Mouse (Mus musculus): ENCODE data around the gene Tmem120a.

Tmem120a gene

DNA sequence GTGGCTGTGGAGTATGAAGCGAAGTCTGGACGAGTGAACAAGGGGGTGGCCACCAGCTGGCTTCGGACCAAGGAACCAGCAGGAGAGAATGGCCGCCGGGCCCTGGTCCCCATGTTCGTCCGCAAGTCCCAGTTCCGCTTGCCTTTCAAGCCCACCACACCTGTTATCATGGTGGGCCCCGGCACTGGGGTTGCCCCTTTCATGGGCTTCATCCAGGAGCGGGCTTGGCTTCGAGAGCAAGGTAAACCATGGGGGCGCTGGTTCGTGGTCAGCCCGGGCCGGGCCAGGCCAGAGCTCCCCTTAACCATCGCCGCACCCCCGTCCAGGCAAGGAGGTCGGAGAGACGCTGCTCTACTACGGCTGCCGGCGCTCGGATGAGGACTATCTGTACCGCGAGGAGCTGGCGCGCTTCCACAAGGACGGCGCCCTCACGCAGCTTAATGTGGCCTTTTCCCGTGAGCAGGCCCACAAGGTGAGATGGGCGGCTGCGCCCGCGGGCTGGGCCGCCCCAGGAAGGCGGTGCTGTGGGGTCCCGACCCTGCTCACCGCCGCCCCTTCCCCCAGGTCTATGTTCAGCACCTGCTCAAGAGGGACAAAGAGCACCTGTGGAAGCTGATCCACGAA is 10.1 kb downstream of the Tmem120a start:
- in situ Hi-C loops (cut with MboI, MseI): no loop called here

DNA sequence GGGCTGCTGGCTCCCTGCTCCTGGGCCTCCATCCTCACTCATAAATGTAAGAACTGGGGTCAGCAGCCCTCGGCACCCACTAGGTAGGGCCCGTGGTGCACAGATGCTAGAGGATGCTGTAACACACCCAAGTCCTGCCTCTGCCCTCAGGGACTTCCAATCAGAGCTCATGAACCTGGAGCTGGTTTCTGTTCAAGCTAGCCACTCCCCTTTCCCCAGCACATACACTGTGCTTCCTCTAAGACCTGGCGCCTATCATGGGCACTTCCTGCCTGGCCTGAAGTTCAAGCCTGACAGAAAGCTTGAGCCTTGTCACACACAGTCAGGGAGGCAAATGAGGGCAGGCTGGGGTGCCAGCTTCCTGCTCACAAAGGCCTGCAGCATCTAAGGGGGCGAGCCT is 11.2 kb downstream of the Tmem120a start:
- in situ Hi-C loops (cut with MboI, MseI): no loop called here

DNA sequence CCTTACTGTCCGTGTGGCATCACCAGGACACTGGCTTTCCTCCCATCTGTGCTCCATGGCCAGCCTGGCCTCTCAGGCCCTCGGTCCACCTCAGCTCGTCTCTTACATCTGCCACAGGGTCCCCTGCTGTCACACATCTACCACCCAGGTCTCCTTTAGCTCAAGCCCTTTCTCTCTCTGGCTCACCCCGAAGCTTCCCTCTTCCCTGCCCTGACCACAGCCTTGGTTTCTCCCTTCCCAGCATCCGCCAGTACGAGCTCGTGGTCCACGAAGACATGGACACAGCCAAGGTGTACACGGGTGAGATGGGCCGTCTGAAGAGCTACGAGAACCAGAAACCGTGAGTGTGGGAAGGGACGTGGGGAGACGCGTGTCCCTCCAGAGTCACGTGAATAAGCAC is 12.9 kb downstream of the Tmem120a start:
- in situ Hi-C loops (cut with MboI, MseI): no loop called here

GRCm38 (mm10) chr5:135730916-135731315 is 13.3 kb downstream of the Tmem120a start:
- in situ Hi-C loops (cut with MboI, MseI): no loop called here

DNA sequence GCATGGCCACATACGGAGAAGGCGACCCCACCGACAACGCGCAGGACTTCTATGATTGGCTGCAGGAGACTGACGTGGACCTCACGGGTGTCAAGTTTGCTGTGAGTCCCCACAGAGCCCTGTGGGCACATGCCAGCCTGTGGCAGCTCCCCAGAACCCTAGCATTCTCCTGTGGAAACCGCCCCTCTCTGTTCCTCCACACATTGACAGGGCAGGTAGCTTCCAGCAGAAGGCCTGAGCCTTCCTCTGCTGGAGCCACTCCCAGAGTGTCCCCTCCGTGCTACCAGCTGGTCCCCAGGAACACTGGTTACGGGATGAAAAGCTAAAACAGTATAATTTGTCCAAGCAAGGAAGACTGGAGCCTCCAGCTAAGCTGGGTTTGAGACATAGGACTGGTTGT is 14.0 kb downstream of the Tmem120a start:
- in situ Hi-C loops (cut with MboI, MseI): no loop called here

DNA sequence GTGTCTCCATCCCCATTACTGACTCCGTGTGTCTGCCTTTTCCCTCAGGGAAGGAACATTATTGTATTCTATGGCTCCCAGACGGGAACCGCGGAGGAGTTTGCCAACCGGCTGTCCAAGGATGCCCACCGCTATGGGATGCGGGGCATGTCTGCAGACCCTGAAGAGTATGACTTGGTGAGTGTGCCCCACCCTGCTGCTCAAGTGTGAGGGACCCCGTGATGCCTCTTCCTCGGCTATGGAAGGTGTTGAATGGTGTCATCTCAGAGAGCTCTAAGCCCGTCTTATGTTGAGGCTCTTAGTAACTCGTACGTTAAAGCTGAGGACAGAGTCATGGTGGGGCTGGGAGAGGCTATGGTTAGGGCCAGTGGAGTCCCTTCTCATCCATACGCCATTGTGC is 14.9 kb downstream of the Tmem120a start:
- in situ Hi-C loops (cut with MboI, MseI): no loop called here

- in situ Hi-C loops (cut with MboI, MseI): no loop called here
Measured at GRCm38 (mm10) chr5:135728361-135728760, 15.9 kb downstream of the Tmem120a start.

GRCm38 (mm10) chr5:135727871-135728270 is 16.4 kb downstream of the Tmem120a start:
- in situ Hi-C loops (cut with MboI, MseI): no loop called here

DNA sequence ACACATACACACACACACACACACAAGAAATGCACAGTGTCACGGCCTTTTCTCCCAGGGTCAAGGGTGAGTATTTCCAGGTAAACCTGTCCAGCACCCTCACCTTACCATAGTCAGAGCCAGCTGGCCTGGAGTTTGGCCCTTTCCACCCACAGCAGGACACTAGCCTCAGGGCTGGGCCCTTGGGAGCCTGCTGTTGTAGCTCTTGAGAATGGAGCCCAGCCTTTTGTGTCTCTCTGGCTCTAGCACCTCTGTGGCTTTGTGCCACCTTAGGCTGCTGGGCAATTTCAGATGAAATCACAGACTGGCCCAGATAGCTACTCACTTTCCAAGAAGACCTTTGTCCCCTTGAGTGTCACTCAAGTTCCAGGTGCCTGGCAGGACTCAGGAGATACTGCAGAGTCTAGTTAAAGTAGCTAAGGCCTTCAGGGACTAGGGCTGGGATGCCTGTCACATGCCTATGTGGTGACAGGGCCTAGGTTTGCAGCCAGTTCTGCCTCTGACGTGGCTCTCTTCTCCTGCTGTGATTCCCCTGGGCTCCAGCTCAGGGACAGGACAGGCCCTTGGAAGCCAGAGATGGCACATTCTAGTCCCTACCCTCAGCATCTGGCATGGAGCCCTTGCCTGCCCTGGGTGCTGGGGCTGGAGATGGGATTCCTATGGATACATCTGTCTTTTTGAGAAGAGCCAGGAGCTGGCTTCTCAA is 17.5 kb downstream of the Tmem120a start:
- in situ Hi-C loops (cut with MboI, MseI): no loop called here

- in situ Hi-C loops (cut with MboI, MseI): no loop called here
Measured at GRCm38 (mm10) chr5:135725991-135726390, 18.3 kb downstream of the Tmem120a start.

- in situ Hi-C loops (cut with MboI, MseI): no loop called here
Measured at GRCm38 (mm10) chr5:135725391-135725841, 18.8 kb downstream of the Tmem120a start.

- in situ Hi-C loops (cut with MboI, MseI): no loop called here
Measured at GRCm38 (mm10) chr5:135724536-135725322, 19.5 kb downstream of the Tmem120a start.

DNA sequence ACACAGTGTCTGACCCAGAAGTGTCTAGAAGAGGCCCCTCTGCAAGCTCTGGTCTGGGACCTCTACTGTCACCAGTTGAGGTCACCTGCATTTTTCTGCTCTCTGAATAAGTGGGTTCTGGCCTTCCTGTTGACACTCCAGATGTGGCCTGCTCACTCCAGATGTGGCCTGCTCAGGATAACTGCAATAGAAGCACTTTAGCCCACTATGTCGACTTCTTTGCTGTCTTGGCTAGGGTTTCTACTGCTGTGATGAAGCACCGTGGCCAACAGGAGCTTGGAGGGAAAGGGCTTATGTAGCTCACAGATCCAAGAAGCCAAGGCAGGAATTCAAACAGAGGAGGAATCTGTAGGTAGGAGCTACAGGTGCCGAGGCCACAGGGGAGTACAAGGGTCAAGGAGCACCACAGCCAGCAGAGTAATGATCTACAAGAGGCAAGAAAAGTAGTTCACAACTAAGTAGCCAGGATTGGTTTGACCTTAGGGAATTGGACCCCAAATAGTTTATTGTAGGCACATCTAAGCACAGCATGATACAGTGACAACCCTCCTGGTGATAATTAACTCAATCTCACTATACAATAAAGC is 21.0 kb downstream of the Tmem120a start:
- in situ Hi-C loops (cut with MboI, MseI): no loop called here

DNA sequence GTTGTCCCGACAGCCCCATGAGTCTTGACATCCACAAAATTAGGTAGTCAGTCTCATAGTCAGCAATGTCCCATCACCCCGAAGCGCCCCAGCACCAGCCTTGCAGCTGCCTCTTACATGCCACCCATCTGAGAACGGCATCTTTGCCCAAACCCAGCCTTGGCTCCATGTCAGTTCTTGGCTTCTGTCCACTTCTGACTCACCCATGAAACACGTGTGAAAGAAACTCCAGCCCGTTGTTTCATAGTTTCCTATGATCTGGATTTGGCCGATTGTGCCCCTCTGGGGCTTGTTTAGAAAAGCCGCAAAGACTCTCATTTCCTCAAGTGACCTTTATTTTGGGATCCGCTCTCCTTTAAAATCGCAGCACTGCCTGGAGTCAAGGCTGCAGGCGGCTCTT is 22.1 kb downstream of the Tmem120a start:
- in situ Hi-C loops (cut with MboI, MseI): no loop called here

DNA sequence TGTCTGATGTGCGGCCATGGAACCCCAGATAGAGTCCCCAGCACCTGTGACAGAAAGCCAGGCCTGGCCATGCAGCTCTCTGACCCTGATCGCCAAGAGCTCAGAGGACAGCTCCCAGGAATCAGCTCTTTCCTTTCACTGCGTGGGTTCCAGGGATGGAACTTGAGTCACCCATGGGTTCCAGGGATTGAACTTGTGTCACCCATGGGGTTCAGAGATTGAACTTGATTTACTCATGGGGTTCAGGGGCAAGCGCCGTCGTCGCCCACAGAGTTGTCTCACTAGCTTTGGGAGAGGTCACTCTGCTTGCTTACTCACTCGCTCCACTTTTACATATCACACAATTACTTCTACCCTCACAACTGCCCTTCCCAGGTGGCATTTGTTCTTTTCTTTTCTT is 23.2 kb downstream of the Tmem120a start:
- in situ Hi-C loops (cut with MboI, MseI): no loop called here

DNA sequence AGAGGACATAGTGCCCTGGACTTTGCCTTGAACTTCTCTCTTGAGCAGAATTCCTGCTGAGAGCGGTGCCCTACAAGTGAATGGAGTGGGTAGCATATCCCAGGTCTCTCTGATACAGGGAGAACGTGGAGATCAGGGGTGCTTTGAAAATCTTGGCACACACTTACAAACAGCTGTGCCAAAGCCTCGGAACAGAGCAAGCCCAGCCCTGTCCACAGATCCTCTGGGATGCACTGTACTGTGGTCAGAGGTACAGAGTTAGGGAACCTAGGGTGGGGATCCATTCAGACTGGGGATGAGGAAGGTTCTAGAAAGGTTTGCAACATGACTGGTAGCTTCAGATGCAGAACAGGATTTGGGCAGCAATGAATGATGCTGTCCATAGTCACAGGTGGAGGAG is 24.1 kb downstream of the Tmem120a start:
- in situ Hi-C loops (cut with MboI, MseI): no loop called here

DNA sequence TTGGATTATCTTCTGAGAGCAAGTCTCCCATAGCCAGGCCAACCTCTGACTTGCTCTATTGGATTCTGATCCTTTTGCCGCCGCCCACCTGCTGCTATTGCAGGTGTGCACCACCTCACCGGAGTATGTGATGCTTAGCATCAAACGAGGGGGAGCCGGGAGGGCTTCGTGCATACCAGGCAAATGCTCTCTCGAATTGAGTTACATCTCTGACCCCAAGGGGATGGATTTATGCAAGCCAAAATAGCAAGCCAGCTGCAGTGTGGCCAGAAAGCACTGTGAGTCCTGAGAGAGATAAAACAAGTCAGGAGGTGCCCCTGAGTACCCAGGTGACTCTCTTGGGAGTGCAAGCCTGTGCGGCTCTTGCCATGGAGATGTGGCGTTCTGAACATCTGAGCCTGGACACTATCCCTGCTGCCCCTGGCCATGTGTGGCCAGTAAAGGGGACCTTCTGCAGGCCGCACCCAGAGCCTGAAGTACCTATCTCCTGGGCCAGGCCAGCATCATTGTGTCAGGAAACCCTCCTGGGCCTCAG is 24.6 kb downstream of the Tmem120a start:
- in situ Hi-C loops (cut with MboI, MseI): no loop called here

DNA sequence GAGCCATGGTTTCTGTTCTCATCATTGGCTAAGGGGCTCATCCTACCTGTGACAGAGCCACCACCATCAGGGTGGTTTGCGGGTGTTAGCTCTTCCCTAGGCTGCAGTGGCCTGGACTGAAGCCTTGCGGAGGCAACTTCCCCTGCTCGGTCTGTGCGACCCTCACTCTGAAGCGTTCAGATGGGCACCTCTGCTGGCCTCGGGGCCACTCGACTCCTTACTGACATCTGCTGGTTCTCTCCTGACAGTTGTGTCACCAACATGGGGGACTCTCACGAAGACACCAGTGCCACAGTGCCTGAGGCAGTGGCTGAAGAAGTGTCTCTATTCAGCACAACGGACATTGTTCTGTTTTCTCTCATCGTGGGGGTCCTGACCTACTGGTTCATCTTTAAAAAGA is 28.6 kb downstream of the Tmem120a start:
- in situ Hi-C loops (cut with MboI, MseI): no loop called here

- in situ Hi-C loops (cut with MboI, MseI): no loop called here
Measured at GRCm38 (mm10) chr5:135713441-135714218, 30.6 kb downstream of the Tmem120a start.

DNA sequence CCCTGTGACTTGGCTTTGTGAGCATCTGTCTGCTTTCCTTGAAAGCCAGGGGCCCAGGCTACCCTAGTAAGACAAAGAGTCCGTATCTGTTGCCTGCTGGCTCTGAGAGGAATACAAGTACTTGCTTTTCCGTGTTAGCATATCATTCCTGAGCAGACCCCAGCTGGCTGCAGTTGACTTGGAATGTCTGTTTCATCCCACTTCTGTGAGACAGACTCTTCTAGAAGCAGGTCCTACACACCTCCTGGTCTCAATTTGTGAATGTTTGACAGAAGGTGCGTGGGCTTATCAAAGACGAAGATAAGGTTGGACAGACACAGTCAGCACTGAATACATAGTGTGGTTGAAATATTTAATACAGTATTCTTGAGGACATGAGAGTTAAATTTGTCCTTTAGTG is 31.4 kb downstream of the Tmem120a start:
- in situ Hi-C loops (cut with MboI, MseI): no loop called here

All from T-helper 2 cell (primary cell).